Mouse (Mus musculus): ENCODE measurements around the gene Slc25a40.

The Slc25a40 gene

GRCm38 (mm10) chr5:8491778-8492177 lies 69.1 kb downstream of the Slc25a40 start:
- no peak for DNase-seq
